8 mouse cellular contexts compared by ENCODE assay signal in the genomic region with DNA sequence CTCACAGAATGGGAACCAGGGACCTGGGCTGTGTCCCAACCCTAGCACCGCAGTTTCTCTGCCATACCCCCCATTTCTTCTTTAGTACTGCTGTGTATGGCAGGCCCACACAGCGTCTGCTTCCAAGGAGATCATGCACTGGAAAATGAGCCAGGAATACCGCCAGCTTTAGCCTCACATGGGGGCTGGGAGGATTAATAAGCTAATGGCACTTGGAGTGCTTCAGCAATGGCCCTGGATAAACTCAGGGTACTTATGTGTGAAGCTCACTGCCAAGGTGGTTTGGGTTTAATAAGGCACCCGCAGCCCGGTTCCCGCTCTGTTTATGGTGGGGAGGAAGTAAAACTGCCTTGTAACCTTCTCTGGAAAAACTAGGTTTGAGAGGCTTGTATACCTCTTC. TPM values are rescaled to one million over a fixed set of nuclear protein-coding genes. Genes with fewer than 3 reads are reported as not detected.
DNase-seq lines count a peak whose midpoint lies in the region; ATAC-seq and TF ChIP-seq lines count a peak whose summit lies in the region.
"Had no signal": no experiment of that assay in that cellular context is flagged by ENCODE, and none has a peak within 500 bp of the region (broad histone marks: within the 10 kb centered on the region; RNA-seq: fewer than 3 reads in every experiment).

No protein-coding gene starts in this region.

- peak; percentile 33 for DNase-seq in heart, adult 8-10 months (ENCODE audit: low spot score)
- DNase-seq in heart, postnatal 36 days = no peak
- DNase-seq in midbrain, postnatal 0 days (ENCODE audit: low spot score) = peak; percentile 52
- no peak for DNase-seq in midbrain, embryonic 11.5 days (ENCODE audit: low spot score, missing footprints)
- DNase-seq in heart, postnatal 10 days = peak; percentile 41 to 48
- peak; percentile 51 for DNase-seq in retina, postnatal 1 day
- DNase-seq in kidney, adult 2 months = no peak
- DNase-seq: lung, embryonic 14.5 days had no signal

- no peak for TF ChIP-seq POLR2A in kidney, adult 2 months (IDR thresholded peaks at IDR 0.05; ENCODE audit: low read depth, low read length)

- H3K9me3 ChIP-seq in midbrain, postnatal 0 days (ENCODE audit: low read length) = no peaks in the 10 kb centered on the region
- H3K9me3 ChIP-seq in midbrain, embryonic 11.5 days (ENCODE audit: control insufficient read depth, low read length) = no peaks in the 10 kb centered on the region

- no peaks in the 10 kb centered on the region for H3K27me3 ChIP-seq in midbrain, postnatal 0 days (ENCODE audit: insufficient read depth, low read length)
- no peaks in the 10 kb centered on the region for H3K27me3 ChIP-seq in midbrain, embryonic 11.5 days (ENCODE audit: control insufficient read depth, insufficient read depth, low read length)
- no peaks in the 10 kb centered on the region for H3K27me3 ChIP-seq in kidney, adult 2 months (replicated peaks; ENCODE audit: control insufficient read depth, insufficient read depth, low read length)

- no peak for TF ChIP-seq CTCF in midbrain, postnatal 0 days (IDR thresholded peaks at IDR 0.05)
- TF ChIP-seq CTCF in kidney, adult 2 months (conservative IDR thresholded peaks at IDR 0.05; ENCODE audit: insufficient read depth, insufficient read length, low read depth, low read length) = no peak

- peaks cover 5% of the 10 kb centered on the region; the same call in 1 of the 2 replicates for H3K4me1 ChIP-seq in midbrain, postnatal 0 days (ENCODE audit: insufficient read depth, low read length)
- peaks cover 15% of the 10 kb centered on the region for H3K4me1 ChIP-seq in midbrain, embryonic 11.5 days (ENCODE audit: control insufficient read depth, insufficient read depth, low read length)
- H3K4me1 ChIP-seq in kidney, adult 2 months (ENCODE audit: control insufficient read depth, insufficient read depth, low read length) = peaks cover 6% of the 10 kb centered on the region; the same call in 1 of the 2 replicates

- no peak overlapping the region for H3K9ac ChIP-seq in midbrain, postnatal 0 days (replicated peaks; ENCODE audit: low read length, poor library complexity, severe bottlenecking)
- no peak overlapping the region for H3K9ac ChIP-seq in midbrain, embryonic 11.5 days (ENCODE audit: low read length)
- H3K9ac ChIP-seq: lung, embryonic 14.5 days had no signal

- no peak overlapping the region for H3K4me2 ChIP-seq in midbrain, postnatal 0 days (ENCODE audit: low read depth, low read length, poor library complexity, severe bottlenecking)
- no peak overlapping the region for H3K4me2 ChIP-seq in midbrain, embryonic 11.5 days
- H3K4me2 ChIP-seq: lung, embryonic 14.5 days had no signal

- H3K4me3 ChIP-seq in midbrain, postnatal 0 days (ENCODE audit: low read depth, low read length) = no peak overlapping the region
- H3K4me3 ChIP-seq in midbrain, embryonic 11.5 days (ENCODE audit: low read depth, low read length) = no peak overlapping the region
- no peak overlapping the region for H3K4me3 ChIP-seq in kidney, adult 2 months (ENCODE audit: insufficient read depth, low read depth, low read length)

- no peak for ATAC-seq in midbrain, postnatal 0 days (ENCODE audit: low FRiP score)
- ATAC-seq in midbrain, embryonic 11.5 days (ENCODE audit: low FRiP score) = no peak

- intact Hi-C loops in heart, postnatal 36 days (cut with DNase I) = loop anchor here (2.0 to 5.0 kb wide), 3 partner anchors 33 to 355 kb away; partner anchors contain the start of gene Khdrbs1
- intact Hi-C loops in heart, postnatal 10 days (cut with DNase I) = loop anchor here (5.0 to 10.0 kb wide), 2 partner anchors 75 to 347 kb away; partner anchors contain the start of gene Khdrbs1

- no peak overlapping the region for H3K27ac ChIP-seq in midbrain, postnatal 0 days (ENCODE audit: low read depth, low read length)
- H3K27ac ChIP-seq in midbrain, embryonic 11.5 days (ENCODE audit: low read depth, low read length) = no peak overlapping the region
- H3K27ac ChIP-seq in kidney, adult 2 months (ENCODE audit: insufficient read depth, low read depth, low read length) = no peak overlapping the region

- H3K36me3 ChIP-seq in midbrain, postnatal 0 days (ENCODE audit: insufficient read depth, low read length) = no peaks in the 10 kb centered on the region
- no peaks in the 10 kb centered on the region for H3K36me3 ChIP-seq in midbrain, embryonic 11.5 days (ENCODE audit: control insufficient read depth, insufficient read depth, low read length)
- H3K36me3 ChIP-seq in kidney, adult 2 months (ENCODE audit: control insufficient read depth, insufficient read depth, low read length) = no peaks in the 10 kb centered on the region

- WGBS in midbrain, postnatal 0 days = 59% methylated on average over 6 of the region's 6 CpGs
- 82% methylated on average over 6 of the region's 6 CpGs for WGBS in midbrain, embryonic 11.5 days
- 63% methylated on average over 6 of the region's 6 CpGs for WGBS in kidney, adult 2 months

RNA-seq across cellular contexts. Expression of gene Ptp4a2, which starts 6.6 kb away (rescaled TPM):
- total RNA-seq in heart, adult 8-10 months (2022) = 100 to 1,000 TPM; 196 to 239 (median 228) TPM
- 100 to 1,000 TPM; 203 to 210 TPM for total RNA-seq in heart, postnatal 36 days (2021)
- total RNA-seq in midbrain, postnatal 0 days (2014; rRNA removed) = 94.0 and 117 TPM in 2 replicates
- polyA plus RNA-seq in midbrain, postnatal 0 days (2015; fragmentation: Nextera tagmentation; extraction: Ambion mirVana) = 202 and 245 TPM in 2 replicates
- polyA plus RNA-seq in midbrain, embryonic 11.5 days (2014; fragmentation: Nextera tagmentation; extraction: Ambion mirVana) = 368 TPM in 2 replicates
- total RNA-seq in heart, postnatal 10 days (2021) = 100 to 1,000 TPM; 243 to 271 TPM
- 29.9 and 41.5 TPM in 2 replicates for polyA plus RNA-seq in kidney, adult 2 months (2012; rRNA removed)

Comparison
In these comparisons a context has a peak if more than half of its experiments do, and no peak if none do; other contexts are left out.
1. DNase-seq: peak in heart, adult 8-10 months (single experiment), midbrain, postnatal 0 days (single experiment), heart, postnatal 10 days (2 of 2) and retina, postnatal 1 day (single experiment); none in heart, postnatal 36 days (0 of 2), midbrain, embryonic 11.5 days (single experiment) and kidney, adult 2 months (single experiment).